Mouse (Mus musculus) B cell, adult 67 days (primary cell): Measurements from ENCODE around the gene Gatad2a. TPM values are rescaled to one million over a fixed set of nuclear protein-coding genes. Genes with fewer than 3 reads are reported as not detected.

Source experiments
- total RNA-seq, 2 experiments: library from RNA; stranded (reverse); gene quantifications; 4 replicates each; pipeline ENCODE4 v1.2.4; 2023

Gatad2a gene
- total RNA-seq: 10 to 100 TPM; 94.1 to 97.5 TPM

GRCm38 (mm10) chr8:69995776-69996588, at the start of gene Gatad2a:
Gatad2a (minus strand) TSS chr8:69996384.

GRCm38 (mm10) chr8:70042583-70043455, 46.6 kb upstream of the Gatad2a start, which contains the start of the genes Mau2 and Sugp1:
Mau2 (minus strand) TSS chr8:70042734.
Sugp1 (plus strand) TSS chr8:70042813.

GRCm38 (mm10) chr8:69902163-69903062, 93.8 kb downstream of the Gatad2a start, which contains the start of the genes Tssk6, Ndufa13 and Yjefn3:
Tssk6 (plus strand) TSS chr8:69902184.
Ndufa13 (minus strand) TSS chr8:69902558.
Yjefn3 (minus strand) TSS chr8:69902712.

GRCm38 (mm10) chr8:69887289-69888243, 108.6 kb downstream of the Gatad2a start, which contains the start of gene Cilp2:
Cilp2 (minus strand) TSS chr8:69887687.

Other genes with a start within 250 kb of the Gatad2a start
- gene Zfp963, start 246.4 kb downstream of the Gatad2a start, total RNA-seq: 1 to 10 TPM; 5.1 to 5.3 TPM
- gene Gm20422, start 221.5 kb downstream of the Gatad2a start, total RNA-seq: not detected
- 10 to 100 TPM; 61.9 to 62.7 TPM for gene Atp13a1, start 205.2 kb downstream of the Gatad2a start, total RNA-seq
- gene Zfp866, start 205.2 kb downstream of the Gatad2a start, total RNA-seq: 10 to 100 TPM; 28.1 to 38.3 TPM
- gene Gmip, start 187.7 kb downstream of the Gatad2a start, total RNA-seq: 100 to 1,000 TPM; 440 to 460 TPM
- 1 to 10 TPM; 9.3 to 9.9 TPM for gene Lpar2, start 174.0 kb downstream of the Gatad2a start, total RNA-seq
- gene Pbx4, start 163.9 kb downstream of the Gatad2a start, total RNA-seq: 1 to 10 TPM; 5.8 to 9.5 TPM
- gene Cilp2, start 108.7 kb downstream of the Gatad2a start, total RNA-seq: under 1 TPM in 1 of 2 experiments, not detected in 1; 0.15 TPM
- gene Tssk6, start 94.2 kb downstream of the Gatad2a start, total RNA-seq: under 1 TPM; 0.42 to 0.96 TPM
- gene Ndufa13, start 93.8 kb downstream of the Gatad2a start, total RNA-seq: 10 to 100 TPM; 44.0 to 54.0 TPM
- not detected for gene Yjefn3, start 93.7 kb downstream of the Gatad2a start, total RNA-seq
- 100 to 1,000 TPM; 132 to 142 TPM for gene Mau2, start 46.4 kb upstream of the Gatad2a start, total RNA-seq
- gene Sugp1, start 46.4 kb upstream of the Gatad2a start, total RNA-seq: 10 to 100 TPM; 46.0 to 51.2 TPM
- under 1 TPM; 0.38 to 0.80 TPM for gene Tm6sf2, start 76.5 kb upstream of the Gatad2a start, total RNA-seq
- not detected for gene Hapln4, start 87.1 kb upstream of the Gatad2a start, total RNA-seq
- under 1 TPM in 1 of 2 experiments, not detected in 1; 0.17 TPM for gene Ncan, start 124.5 kb upstream of the Gatad2a start, total RNA-seq
- gene Nr2c2ap, start 134.9 kb upstream of the Gatad2a start, total RNA-seq: 10 to 100 TPM; 29.9 to 33.8 TPM
- gene Rfxank, start 142.8 kb upstream of the Gatad2a start, total RNA-seq: 10 to 100 TPM; 35.2 to 37.1 TPM
- 10 to 100 TPM; 61.0 to 62.8 TPM for gene Borcs8, start 143.1 kb upstream of the Gatad2a start, total RNA-seq
- gene Mef2b, start 143.3 kb upstream of the Gatad2a start, total RNA-seq: 1 to 10 TPM; 2.8 to 3.5 TPM
- 10 to 100 TPM; 42.8 to 48.4 TPM for gene Tmem161a, start 176.0 kb upstream of the Gatad2a start, total RNA-seq
- gene Slc25a42, start 215.9 kb upstream of the Gatad2a start, total RNA-seq: 1 to 10 TPM; 8.1 to 9.4 TPM
- 10 to 100 TPM; 95.5 to 95.6 TPM for gene Sugp2, start 237.8 kb upstream of the Gatad2a start, total RNA-seq
- gene Armc6, start 238.1 kb upstream of the Gatad2a start, total RNA-seq: 10 to 100 TPM; 11.3 to 15.3 TPM